Mouse (Mus musculus) fat pad, adult 2 months (tissue): ENCODE results near the gene Smo.

Experiments used
- DNase-seq: peaks from one replicate; pipeline ENCODE4 v3.0.0-alpha.2; 2011; ENCODE audit warnings: low read depth, low spot score; ENCODE audit errors: extremely low read depth

The Smo gene

DNA sequence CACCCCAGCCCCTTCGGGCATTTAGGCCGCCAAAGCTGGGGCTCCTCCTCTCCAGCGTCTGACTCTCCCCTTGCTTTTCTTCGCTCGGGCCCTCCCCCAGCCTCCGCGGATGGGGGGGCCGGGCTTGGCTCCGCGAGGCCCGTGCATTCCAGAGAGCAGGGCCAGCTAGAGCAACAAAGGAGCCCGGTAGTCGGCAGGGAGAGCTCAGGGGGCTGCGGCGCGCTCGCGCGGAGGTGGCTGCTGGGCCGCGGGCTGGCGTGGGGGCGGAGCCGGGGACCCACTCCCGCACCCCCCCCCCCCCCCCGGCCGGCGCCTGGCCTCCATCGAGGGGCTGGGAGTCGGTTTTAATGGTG, at the start of gene Smo:
Gene Smo (plus strand): TSS at position 168 of the 353 bp plus-strand sequence.
- DNase-seq: no peak

DNA sequence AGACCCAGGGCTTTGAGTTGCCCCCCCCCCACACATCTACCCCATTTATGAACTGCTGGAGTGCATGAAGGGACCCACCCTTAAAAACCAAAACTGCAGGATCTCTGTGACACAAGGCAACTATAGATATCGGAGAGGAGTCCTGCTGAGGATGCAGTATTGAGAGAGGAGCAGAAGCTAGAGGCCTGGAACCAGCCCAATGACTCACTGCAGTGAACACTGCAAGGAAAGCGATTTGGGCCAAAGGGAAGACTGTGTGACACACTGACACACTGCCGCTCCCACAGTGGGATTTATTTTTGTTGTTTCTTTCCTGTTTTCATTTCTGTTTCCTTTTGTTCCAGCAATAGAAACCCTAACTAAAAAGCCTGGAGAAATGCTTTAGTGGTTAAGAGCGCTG, 49.4 kb upstream of the Smo start:
- no peak for DNase-seq

DNA sequence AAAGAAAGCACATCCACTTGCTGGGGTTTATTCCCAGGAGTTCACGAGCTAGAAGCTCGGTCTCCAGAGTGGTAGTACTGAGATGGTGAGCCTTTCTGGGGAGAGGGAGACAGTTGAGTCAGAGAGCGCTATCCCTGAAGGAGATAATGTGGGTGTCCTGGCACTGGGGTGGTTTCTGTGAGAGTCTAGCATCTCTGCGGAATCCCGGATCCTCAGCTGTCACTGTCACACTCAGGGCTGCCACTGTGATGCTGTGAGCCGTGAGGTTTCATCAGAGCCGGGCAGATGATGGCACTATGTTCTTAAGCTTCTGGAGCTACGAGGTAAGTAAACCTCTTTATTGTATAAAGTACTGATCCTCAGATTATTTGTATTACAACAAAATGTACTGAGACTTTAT, 45.8 kb upstream of the Smo start:
- DNase-seq: no peak

DNA sequence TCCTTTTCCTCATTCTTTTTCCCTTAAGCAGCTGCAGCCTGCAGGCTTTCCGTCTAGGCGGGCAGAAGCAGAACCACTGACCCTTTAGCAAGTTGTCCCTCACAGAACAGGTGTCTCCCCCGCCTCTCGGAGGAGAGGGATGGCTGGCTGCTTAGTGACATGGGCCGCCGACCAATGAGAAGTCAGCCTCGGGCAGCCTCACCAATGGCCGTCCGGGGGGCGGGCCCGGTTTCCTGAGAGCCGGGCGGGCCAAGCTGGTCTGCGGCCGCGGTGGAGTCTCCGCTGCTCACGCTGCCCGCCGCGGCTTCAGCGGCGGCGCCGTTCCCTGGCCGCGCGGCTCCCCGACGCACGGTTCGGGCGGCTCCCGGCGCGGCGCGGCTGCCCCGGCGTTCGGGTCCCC, 41.4 kb upstream of the Smo start, which contains the start of gene Tspan33:
Gene Tspan33 (plus strand): TSS at position 270 of the 400 bp plus-strand sequence.
- no peak for DNase-seq

DNA sequence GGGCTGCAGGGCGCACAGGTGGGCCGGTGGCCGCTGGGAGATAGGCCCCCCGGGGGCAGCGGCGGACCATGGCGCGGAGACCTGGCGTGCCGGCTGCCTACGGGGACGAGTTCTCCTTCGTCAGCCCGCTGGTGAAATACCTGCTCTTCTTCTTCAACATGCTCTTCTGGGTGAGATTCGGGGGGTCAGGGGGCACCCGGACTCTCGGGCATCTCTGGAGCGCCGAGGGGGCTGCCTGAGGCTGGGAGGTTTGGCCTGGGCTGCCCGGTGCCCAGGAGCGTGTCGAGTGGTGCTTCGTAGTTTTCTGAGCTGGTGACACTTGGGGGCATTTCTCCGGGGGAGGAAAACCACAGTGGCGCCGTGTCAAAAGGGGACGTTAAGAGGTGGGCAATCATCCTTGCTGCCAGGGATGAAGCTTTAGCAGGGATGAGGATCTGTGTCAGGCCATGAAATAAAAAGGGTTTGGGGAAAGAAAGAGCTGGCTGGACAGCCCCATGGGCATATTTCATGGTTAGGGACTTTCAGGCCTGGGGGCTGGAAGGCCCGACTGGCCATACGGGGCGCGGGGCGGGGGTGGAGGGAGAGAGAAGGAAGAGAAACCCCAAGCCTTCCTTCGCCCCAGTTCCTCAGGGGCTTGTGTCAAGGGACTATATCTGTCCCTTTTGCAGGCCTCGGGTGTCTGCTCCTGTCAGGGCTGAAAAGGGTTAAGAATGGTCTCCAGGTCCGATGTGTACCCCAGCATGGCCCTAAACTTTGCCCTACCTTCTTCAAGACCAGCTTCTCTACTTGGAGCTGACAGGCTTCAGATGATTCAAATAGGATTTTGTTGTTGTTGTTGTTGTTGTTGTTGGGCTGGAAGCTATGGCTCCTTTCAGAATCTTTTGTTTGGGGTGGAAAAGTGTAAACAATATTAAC, 40.7 kb upstream of the Smo start:
- no peak for DNase-seq

DNA sequence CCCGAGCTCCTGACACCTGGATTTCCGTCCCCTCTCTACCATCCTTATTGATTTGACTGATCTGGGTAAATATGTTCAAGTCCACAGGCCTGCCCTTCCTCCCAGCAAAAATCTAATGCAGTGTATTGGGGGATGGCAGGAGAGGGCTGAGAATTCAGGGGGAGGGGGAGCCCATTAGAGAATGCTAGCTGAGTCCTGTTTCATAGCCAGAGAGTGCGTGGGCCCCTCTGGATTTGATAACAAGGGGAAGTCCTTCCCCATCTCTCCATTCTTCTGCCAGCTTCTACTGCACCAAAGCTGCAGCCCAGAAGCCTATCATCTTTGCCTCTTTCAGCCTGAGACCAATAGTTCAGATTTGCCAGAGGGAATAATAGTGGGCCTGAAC, 40.0 kb upstream of the Smo start:
- no peak for DNase-seq

DNA sequence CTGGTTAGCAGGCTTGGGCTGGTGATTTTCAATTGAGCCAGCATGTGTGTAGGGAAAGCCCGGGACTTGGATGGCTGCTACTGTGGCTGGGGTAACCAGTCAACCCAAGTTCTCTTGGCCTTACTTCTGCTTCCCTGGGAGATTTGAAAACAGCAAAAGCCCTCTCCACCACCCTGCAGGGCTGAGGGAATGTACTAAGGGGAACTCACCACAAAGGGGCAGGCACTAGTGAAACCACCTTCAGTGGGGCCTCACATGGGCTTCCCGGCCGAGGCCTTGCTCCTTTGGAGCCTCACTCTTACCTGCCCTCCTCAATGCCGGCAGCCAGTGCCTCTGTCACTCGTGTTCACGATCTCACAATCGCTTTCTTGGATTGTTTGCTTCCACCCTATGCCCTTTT, 39.3 kb upstream of the Smo start:
- DNase-seq: no peak

DNA sequence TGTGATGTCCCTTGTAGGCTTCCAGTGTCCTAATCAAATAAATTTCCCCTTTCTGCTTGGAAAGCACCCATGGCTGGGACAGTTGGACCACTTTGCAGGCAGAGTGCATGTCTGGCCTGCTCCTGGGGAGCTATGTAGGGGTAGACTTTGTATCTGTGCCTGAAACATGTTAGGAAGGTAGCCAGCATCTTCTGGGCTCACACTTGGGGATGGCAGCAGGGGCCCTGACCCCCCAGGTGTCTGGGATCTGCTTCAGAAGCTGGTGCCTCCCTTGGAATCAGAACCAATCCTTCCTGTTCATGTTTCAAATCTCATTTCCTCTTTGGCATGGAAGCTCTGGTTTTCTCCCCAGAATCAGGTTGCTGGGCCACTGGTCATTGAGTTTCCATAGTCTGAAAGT, 38.2 kb upstream of the Smo start:
- no peak for DNase-seq

DNA sequence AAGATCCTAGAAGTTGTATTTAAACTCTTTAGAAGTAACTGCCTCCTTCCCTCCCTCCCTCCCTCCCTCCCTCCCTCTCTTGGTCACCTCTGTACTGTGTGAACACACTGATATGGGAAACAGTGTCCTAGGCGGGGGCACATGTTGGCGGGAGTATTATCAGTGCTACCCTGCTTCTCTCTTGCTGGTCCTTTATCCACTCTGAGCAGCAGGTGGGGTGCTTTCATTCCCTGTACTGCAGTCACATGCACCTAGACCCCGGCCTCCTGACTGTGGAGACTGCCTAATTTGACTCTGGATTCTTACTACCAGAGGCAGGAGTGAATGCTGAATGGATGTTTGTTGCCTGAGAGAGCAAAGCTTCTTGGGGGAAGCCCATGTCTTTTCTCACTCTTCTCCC, 37.8 kb upstream of the Smo start:
- DNase-seq: no peak

DNA sequence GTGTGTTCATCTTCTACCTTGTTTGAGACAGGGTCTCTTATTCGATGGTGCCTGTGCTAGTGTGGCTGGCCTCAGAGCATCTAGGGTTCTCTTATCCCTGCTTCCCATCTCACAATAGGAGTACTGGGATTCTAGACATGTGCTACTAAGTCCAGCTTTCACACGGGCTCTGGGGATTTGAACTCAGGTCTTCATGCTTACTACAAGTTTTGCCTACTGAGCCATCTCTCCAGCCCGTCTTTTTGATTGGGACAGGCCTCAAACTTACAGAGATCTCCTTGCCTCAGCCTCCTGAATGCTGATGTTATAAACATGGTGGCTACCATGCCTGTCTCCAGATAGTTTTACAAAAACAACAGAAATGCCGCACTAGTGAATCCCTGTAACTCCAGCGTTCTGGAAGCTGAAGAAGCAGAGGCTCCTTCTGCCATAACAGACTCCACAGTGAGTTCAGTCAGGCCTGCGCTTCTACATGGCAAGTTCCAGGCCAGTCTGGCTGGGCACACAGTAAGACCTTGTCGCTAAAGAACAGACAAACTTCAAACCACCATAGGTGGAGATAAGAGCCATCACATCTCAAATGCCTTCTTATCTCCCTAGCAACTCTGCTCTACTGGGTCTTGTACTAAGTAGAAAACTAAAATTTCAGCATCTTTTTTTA, 36.1 kb upstream of the Smo start:
- DNase-seq: no peak

DNA sequence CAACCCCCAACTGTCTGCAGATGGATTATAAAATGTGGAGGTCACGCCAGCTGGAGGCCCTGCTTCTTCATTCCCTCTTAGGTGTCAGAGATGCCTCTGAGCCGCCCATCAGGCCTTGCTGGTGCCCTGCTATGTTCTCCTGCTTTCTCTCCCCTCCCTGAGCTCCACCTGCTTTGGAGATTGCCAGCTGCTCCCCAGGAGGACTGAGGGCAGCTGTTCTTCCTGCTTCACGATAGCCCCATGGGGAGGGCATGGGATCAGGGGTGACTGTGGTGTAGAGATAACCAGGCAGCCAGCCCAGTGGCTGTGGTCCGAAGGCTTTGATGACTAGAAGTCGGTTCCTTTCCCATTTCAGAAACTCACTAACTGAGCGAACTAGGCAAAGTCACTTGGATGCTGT, 34.3 kb upstream of the Smo start:
- no peak for DNase-seq

DNA sequence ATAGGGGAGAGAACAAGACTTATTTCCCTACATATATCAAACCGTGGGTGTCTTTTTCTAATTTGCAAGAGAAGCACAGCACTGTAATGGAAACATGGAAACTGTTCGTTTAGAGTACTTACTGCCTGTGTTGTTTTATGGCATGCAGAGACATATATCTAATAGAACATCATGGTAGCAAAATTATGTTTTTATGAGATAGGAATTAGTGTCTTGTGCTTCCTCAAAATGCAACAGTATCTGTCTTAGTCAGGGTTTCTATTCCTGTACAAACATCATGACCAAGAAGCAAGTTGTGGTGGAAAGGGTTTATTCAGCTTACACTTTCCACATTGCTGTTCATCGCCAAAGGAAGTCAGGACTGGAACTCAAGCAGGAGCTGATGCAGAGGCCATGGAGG, 33.2 kb upstream of the Smo start:
- no peak for DNase-seq

DNA sequence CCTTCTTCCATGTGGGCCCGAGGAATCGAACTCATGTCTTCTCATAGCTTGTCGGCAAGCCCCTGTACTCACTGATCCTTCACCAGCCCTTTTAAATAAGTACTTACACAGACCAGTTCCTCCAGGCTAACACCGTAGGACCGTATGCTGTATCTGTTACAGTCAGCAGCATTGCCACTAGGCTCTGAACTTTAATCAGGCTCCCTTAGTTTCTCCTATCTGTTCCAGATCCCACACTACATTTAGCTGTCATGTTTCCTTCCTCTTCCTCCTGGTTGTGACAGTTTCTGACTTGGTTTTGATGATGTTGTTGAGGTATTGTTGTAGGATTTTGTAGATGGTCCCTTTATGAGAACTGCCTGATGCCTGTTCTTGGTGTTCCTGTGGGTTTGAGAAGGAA, 31.2 kb upstream of the Smo start:
- DNase-seq: no peak

DNA sequence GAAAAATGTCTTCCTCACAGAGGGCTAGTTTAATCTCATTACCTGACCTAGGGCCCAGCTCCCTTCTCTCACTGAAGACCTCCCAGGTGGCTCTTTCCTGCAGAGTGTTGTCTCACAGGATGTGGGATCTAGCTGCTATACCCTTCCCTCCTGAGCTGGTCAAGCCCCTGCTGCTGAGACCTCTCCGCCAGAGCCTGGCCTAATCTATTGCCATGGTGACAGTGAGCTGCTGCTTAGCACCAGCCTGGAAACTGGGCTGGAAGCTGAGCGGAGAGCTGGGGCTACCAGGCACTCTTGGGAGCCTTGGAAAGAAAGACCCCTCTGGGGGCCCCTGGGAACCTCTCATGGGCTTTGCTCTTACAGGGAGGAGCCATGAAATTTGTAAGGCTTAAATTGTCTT, 27.4 kb upstream of the Smo start:
- no peak for DNase-seq

DNA sequence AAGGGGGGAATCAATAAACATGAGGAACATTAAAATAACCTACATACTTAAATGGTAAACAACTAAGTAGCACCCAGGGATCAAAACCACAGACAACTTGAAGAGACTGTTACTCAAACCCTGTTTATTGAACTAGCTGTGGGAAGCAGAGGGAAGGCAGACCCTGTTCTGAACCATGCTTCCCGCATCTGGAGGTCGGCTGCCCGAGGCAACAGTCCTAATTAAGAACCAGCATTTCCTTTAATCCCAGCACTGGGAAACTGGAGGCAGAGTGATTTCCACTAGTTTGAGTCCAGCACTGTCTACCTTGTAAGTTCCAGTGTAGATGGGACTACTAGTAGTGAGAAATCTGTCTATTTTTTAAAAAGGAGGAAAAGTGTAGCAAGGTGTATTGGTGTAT, 24.0 kb upstream of the Smo start:
- DNase-seq: no peak

DNA sequence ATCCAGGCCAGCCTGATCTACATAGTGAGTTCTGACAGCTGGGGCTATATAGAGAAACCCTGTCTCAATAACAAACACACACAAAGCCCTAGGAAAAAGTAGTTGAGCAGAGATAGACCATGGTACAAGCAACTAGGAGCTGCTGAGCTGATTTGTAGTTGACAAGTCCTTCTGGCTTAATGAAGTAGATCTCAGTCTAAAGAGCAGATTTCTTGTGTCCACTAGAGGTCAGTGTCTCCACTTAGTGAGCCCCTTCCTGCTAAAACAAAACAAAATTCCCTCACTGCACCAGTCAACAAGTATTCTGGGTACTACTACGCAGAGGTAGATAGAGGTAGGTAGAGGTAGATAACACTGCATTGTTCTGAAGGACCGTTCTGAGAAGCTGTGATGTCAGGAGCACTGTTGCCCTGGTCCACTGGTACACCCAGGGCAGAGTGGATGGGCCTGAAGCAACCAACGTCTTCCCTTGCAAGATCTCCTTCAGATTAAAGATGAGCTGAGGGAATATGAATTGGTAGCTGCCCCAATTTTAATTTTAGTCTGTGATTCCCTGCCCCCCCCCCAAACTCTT, 23.2 kb upstream of the Smo start:
- no peak for DNase-seq

DNA sequence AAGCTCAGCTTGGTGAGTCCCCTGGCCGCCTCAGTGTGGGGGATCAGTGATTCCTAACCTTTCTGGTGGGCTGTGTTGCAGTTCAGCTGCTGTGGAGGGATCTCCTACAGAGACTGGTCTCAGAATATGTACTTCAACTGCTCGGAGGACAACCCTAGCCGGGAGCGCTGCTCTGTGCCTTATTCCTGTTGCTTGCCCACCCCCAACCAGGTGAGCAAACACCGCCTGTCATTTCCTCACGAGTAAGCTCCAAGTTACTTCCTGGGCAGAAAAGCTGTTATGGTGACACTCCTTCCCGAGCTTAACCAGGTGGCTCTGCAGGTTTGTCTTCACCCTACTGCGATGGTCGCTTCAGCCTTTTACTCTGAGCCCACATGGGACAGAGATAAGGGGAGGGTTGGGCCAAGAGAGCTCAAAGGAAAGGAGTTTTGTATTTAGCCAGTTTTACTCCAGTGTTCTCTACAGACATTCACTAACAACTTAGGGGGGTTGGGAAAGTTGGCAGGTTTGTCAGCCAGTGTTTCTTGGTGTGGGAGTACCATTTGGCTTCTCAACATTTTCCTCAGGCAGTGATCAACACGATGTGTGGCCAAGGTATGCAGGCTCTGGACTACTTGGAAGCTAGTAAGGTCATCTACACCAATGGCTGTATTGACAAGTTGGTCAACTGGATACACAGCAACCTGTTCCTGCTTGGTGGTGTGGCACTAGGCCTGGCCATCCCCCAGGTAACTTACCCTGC, 18.5 kb upstream of the Smo start:
- peak; percentile 94 for DNase-seq

DNA sequence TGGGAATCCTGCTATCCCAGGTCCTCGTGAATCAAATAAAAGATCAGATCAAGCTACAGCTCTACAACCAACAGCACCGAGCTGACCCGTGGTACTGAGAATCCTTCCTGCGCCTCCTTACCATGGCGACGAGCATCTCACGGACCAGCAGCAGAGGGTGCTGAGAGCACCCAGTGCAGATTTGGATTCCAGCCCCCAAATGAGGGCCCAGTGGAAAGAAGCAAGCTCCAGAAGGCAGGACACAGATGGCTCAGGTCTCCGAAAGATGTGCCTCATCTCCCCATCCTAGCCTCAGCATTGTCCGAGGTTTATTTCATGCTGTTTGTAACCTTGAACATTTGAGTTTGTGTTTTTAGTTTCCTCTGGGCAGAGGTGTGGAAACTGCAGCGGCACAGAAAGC, 17.8 kb upstream of the Smo start:
- no peak for DNase-seq

DNA sequence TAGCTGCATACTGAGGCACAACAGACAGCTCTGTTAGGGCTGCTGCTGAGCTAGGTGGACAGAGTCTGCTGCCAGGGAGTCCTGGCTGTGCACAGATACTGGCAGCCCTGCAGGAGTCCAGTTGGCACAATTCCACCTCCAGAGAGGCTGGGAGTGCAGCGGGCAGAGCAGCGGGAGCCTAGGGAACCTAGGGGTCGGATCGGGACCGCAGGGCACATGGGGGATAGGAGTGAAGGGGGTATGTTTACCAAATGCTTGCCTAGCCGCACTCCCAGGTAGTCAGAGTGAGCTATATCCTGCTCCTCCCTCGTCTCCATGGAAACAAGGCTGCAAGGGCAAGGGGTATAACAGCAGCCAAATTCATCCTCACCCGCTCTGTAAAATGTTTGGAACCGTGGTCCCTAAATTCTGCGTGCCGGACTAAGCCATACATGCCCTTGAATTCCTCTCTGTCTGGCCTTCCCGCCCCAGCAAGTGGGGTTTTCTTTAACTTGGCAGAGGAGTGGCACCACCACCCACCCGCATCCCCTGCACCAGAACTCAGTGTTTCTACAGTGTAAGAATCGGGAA, 17.3 kb upstream of the Smo start:
- peak; percentile 34 for DNase-seq

DNA sequence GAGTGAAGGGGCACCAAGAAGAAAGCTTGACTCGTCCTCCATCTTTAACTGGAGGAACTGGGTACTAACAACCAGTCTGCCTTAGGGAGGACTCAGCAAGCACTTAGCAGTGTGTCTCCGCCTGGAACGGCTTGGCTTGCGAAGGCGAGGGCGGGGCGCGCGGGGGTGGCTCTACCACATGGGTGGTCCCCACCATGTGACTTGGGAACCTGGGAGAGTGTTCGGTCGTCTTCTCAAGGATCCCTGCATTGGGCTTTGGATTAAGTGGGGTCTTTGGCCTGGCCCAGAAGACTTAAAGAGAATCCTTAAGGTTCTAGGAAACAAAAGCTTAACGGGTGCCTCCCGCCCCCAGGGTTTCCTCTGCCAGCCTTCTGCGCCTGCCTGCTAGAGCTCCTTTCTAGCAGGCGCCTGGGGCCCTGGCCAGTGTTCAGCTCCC, 16.4 kb upstream of the Smo start:
- DNase-seq: no peak

DNA sequence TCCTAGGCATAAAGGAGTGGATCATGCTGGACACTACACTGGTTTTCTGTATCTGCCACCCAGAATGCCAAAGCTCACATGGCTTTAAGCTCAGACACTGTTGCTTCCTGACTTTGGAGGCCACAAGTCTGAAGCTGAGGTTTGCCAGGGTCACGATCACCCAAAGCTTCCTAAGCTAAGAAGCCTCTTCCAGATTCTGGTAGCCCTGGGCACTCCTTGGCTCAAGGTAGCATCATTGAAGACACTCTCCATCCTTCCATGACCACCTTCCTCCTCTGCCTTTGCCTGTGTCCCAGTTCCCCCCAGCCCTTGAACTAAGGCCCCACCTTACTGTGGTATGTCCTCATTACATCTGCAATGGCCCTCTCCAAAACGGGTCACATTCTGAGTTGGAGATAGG, 13.4 kb upstream of the Smo start:
- DNase-seq: no peak
